Mouse (Mus musculus): ENCODE measurements at regions not wholly inside any gene's neighbourhood (a gene's known extent, or its start where the extent isn't known, plus 50 kb on each side); places are given as distances from the start of the nearest gene placed in this dataset.

GRCm38 (mm10) chr3:68758609-68759008 lies 68.2 kb downstream of the Il12a start:
- ATAC-seq (replicated peaks; ENCODE audit: low read depth, poor library complexity, severe bottlenecking): no peak

- ATAC-seq (replicated peaks; ENCODE audit: low read depth, poor library complexity, severe bottlenecking): peak; percentile 95
These were observed 68.9 kb downstream of the Il12a start for GRCm38 (mm10) chr3:68759375-68759774.

GRCm38 (mm10) chr3:68760806-68761205 lies 70.4 kb downstream of the Il12a start:
- ATAC-seq (replicated peaks; ENCODE audit: low read depth, poor library complexity, severe bottlenecking): no peak

DNA sequence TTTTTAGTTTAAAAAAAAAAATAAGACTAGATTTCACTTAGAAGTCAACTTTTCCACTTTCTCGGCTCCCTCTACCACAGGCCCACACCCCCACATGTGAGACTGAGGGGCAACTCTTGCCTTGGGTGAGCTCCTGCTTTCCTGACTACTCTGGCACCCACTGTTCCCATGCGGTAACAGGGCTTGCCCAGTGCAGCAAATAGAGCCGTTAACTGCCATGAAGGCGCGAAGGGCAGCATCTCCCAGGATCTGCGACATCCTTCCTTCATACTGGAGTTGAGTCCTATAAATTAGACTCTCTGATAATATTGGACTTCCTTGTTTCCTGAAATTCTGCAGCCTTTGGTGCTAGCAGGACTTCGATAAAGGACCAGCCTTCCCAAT lies 70.8 kb downstream of the Il12a start:
- no peak for ATAC-seq (replicated peaks; ENCODE audit: low read depth, poor library complexity, severe bottlenecking)

DNA sequence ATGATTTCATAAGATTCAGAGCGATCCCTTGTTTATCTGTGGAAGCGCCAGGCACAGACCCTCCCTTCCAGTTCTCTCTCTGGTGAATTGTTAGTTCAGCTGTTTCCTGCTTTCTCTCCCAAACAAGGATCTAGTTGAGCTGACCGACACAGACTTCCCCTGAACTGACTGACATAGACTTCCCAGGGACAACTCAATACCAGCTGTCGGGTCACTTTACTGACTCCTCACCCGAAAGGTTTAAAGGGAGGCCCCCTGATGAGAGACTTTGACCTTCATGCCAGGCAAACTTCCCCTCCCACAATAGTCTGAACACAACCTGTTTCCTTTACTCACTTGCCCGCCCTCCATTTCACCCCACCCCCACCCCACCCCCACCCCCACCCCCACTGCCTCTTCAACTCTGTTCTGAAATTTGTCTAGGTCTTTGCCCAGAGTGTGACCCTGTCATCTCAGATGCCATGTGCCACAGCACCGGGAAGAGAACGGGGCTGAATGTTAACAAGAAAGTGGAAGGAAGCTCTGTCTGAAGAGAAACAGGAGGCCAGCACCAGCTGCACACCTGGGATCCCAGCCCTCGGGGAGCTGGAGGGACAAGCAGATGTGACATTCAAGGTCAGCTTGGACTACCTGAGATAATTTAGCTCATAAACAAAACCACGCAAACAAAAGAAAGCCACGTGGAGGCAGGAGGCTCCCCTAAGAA lies 71.3 kb downstream of the Il12a start:
- ATAC-seq (replicated peaks; ENCODE audit: low read depth, poor library complexity, severe bottlenecking): peak; percentile 10; the same call in 1 of the 2 replicates

GRCm38 (mm10) chr3:68762988-68763387 lies 72.5 kb downstream of the Il12a start:
- ATAC-seq (replicated peaks; ENCODE audit: low read depth, poor library complexity, severe bottlenecking): no peak

DNA sequence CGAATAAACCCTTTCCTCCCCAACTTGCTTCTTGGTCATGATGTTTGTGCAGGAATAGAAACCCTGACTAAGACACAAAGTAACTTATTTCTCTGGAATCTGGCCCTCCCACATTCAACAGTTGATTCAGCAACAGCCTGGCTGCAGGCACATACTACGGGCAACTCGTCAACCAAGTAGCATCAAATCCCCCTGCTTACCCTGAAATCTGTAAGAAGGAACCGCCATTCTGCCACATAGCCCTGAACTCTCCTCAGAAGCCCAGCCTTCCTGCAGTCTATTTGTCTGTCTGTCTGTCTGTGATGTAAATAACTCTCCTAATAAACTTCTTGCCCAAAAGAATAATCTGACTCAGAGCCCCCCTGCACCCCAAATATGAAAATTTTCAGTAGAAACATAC lies 73.9 kb downstream of the Il12a start:
- ATAC-seq (replicated peaks; ENCODE audit: low read depth, poor library complexity, severe bottlenecking): no peak

DNA sequence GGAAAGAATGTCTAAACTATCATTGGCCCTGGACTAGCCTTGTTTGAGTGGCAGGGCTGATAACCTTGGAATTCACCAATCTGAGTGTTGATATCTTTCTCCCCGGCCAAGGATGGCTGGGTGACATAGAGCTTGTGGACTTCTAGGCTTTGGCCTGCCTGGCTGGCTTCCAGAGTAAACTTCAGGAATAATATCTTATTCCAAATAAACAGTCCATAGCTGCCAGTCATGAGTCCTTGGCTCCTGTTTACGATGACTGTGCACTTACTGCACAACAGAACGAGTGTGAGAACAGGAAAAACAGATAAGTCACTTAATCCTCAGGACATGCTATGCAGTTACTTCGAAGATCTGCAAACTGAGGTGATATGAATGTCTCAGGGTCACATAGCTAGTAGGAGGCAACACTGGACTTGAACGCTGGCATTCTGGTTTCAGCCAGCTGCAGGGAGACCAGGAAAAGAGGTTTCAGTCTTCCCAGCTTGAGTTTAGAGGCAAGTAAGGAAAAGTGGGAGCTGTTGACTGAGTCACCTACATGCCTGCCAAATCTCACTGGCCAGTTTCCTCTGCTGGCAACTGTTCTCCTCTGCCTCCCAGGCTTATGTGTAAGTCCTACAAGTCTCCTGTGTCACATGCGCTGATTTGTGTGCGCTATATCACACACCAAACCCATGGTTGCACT lies 74.6 kb downstream of the Il12a start:
- peak; percentile 26; the same call in 1 of the 2 replicates for ATAC-seq (replicated peaks; ENCODE audit: low read depth, poor library complexity, severe bottlenecking)

GRCm38 (mm10) chr3:68771579-68771978 lies 81.1 kb downstream of the Il12a start:
- ATAC-seq (replicated peaks; ENCODE audit: low read depth, poor library complexity, severe bottlenecking): peak; percentile 95

DNA sequence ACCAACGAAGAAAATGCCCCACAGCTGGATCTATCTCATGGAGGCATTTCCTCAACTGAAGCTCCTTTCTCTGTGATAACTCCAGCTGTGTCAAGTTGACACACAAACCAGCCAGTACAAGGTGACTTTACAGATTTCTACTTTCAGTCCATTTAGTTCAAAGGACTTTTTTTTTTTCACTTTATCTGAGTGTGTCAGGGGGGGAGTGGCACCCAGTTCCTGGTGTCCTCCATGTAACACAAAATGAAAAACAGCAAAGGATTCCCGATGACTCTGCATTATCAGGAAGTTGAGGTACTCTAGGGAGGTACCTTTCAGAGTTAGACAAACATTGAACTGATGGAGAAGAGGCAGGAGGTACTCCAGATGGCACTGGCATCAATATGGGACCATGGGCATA lies 87.4 kb downstream of the Il12a start:
- ATAC-seq (replicated peaks; ENCODE audit: low read depth, poor library complexity, severe bottlenecking): peak; percentile 47; the same call in 1 of the 2 replicates

GRCm38 (mm10) chr3:68778354-68779040 lies 88.1 kb downstream of the Il12a start:
- peak; percentile 86 for ATAC-seq (replicated peaks; ENCODE audit: low read depth, poor library complexity, severe bottlenecking)

DNA sequence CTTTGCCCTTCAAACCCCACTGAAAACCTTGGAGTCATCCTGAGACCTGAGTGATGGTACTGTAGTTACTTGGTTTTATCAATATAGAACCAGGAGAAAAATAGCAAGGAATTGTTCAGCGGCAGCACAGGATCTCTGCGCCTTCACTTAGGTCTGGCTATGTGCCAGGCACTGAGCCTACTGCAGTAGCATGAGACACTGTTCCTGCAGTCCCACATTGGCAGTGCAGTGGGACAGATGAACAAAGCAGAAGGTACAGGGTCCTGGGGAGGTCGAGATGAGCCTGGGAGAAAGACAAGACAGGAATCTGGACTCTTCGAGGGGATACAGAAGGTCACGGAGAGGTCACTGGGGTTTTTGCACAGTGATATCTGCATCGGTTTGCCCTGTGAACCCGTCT lies 88.5 kb upstream of the 1110032F04Rik start:
- ATAC-seq (replicated peaks; ENCODE audit: low read depth, poor library complexity, severe bottlenecking): no peak

DNA sequence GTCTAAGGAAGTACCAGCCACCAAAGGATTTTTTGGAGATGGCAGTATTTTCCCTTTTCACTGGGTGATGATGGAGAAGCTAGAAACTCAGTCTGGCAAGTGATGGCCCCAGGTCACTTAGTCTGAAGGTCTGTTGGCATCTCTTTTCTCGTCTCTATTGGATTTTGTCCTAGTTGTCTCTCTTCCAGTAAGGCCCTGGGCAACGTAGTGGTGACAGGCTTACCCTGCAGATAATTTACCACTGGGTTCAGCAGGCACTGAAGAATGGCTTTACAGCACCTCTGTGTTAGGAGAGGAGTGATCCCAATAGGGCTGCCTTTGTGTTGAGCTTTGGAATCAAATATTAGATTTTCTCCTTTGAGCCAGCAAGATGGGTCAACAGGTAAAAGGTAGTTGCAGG lies 87.9 kb upstream of the 1110032F04Rik start:
- ATAC-seq (replicated peaks; ENCODE audit: low read depth, poor library complexity, severe bottlenecking): no peak

DNA sequence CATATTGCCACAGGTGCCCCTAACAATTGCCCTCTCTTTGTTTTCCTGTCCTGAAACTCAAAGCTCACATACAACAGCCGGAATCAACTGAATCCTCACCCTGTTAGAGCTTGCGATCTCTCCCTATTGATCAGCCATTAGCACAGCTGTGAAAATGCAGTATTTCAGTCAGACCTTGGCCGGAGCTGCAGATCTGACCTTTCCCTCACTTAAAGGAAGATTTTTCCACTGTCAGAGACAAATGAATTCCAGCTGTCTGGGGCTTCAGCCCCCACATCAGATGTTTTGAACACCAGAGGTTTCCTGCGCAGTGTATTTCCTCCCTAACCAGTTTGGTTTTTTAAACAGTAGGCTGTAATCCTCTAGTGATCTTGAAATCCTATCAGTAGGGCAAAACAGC lies 87.0 kb upstream of the 1110032F04Rik start:
- no peak for ATAC-seq (replicated peaks; ENCODE audit: low read depth, poor library complexity, severe bottlenecking)

- ATAC-seq (replicated peaks; ENCODE audit: low read depth, poor library complexity, severe bottlenecking): no peak
These were observed 85.5 kb upstream of the 1110032F04Rik start for GRCm38 (mm10) chr3:68783666-68784416.

- ATAC-seq (replicated peaks; ENCODE audit: low read depth, poor library complexity, severe bottlenecking): no peak
These were observed 82.6 kb upstream of the 1110032F04Rik start for GRCm38 (mm10) chr3:68786771-68787170.

DNA sequence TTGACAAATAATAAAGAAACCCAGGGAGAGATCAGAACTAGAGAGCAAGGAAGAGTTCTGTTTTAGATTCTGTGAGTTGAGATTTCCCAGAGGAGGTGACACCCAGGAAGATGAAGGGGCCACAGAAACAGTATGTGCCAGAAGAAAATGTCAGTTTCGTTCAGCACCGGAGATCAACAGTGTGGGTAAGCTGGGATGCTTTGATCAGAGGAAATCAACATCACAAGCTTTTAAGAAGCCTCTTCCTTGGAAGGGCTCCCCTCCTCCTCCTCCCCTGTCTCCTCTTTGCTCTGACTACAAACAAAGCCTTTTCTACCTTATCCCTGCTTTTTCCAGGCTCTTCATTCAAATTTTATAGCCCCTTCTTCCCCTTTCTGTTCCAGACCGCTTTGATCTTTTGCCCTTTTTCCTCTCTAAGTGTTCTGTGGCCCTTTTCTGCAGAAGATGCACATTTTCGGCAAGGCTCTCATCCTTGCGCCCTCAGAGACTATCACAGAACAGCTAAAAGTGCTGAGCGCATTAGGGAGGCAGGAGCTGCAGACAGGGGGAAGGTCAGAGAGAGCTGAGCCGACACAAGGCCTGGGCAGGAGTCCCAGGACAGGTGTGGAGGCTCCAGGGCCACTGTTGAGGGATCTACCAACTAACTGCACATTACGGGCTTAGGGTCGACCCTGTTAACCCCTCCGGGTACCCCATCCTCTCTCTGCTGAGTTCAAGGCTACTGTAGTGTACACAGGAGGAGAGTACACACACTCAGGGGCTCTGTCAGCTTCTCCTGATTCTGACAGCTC lies 81.8 kb upstream of the 1110032F04Rik start:
- no peak for ATAC-seq (replicated peaks; ENCODE audit: low read depth, poor library complexity, severe bottlenecking)

GRCm38 (mm10) chr3:68789491-68789890 lies 79.9 kb upstream of the 1110032F04Rik start:
- peak; percentile 93 for ATAC-seq (replicated peaks; ENCODE audit: low read depth, poor library complexity, severe bottlenecking)

GRCm38 (mm10) chr3:68790466-68790865 lies 78.9 kb upstream of the 1110032F04Rik start:
- ATAC-seq (replicated peaks; ENCODE audit: low read depth, poor library complexity, severe bottlenecking): no peak

- ATAC-seq (replicated peaks; ENCODE audit: low read depth, poor library complexity, severe bottlenecking): no peak
These were observed 76.5 kb upstream of the 1110032F04Rik start for GRCm38 (mm10) chr3:68792883-68793282.

All from common myeloid progenitor, adult 5-6 weeks (primary cell).